Mouse (Mus musculus) C2C12 (cell line): ENCODE measurements around the gene Ifne.
A peak's percentile ranks its signal among the peaks of the same experiment; 100 is the strongest.

Experiments
- CEBPB ChIP-seq: IDR thresholded peaks from one replicate; pipeline ENCODE4 v1.6.1; 2011; ENCODE audit warnings: low read depth, mild to moderate bottlenecking, control low read depth, moderate library complexity
- CTCF ChIP-seq: IDR thresholded peaks from one replicate; pipeline ENCODE4 v1.5.1; 2011; ENCODE audit not compliant: control insufficient read depth, insufficient read depth, insufficient read length
- FOSL1 ChIP-seq: IDR thresholded peaks from one replicate; pipeline ENCODE4 v1.8.0; 2011; ENCODE audit warnings: mild to moderate bottlenecking, low read length; ENCODE audit not compliant: poor library complexity, insufficient read depth, severe bottlenecking
- MAX ChIP-seq: IDR thresholded peaks from one replicate; pipeline ENCODE4 v1.6.1; 2011; ENCODE audit warnings: mild to moderate bottlenecking, control low read depth
- MYOD1 ChIP-seq: IDR thresholded peaks from one replicate; pipeline ENCODE4 v1.6.1; 2011; ENCODE audit warnings: low read depth; ENCODE audit not compliant: control insufficient read depth, insufficient read length
- USF1 ChIP-seq: IDR thresholded peaks from one replicate; pipeline ENCODE4 v1.6.1; 2011; ENCODE audit warnings: low read depth, mild to moderate bottlenecking, control low read depth, moderate library complexity

GRCm38 (mm10) chr4:88872691-88873090, 7.3 kb downstream of the Ifne start:
- TF ChIP-seq CTCF (peak; percentile 1), MYOD1 (no peak), MAX (no peak), FOSL1 (no peak), USF1 (no peak), CEBPB (no peak)
